Mouse (Mus musculus): Measurements from ENCODE around the gene Zfp184. TPM values are rescaled to one million over a fixed set of nuclear protein-coding genes. Genes with fewer than 3 reads are reported as not detected.

Zfp184 gene
- polyA plus RNA-seq, 1 experiment from 2014 or later = 9.1 TPM

- 35% methylated on average over 6 of the region's 6 CpGs for WGBS
- DNase-seq (ENCODE audit: low spot score) = peak; percentile 50
- peak overlapping the region; percentile 46 for H3K4me3 ChIP-seq
- no peaks in the 10 kb centered on the region for H3K27me3 ChIP-seq (ENCODE audit: insufficient read depth, poor library complexity, severe bottlenecking)
- no peaks in the 10 kb centered on the region for H3K36me3 ChIP-seq
- H3K4me1 ChIP-seq = 0 out of 2 replicates have a peak, but pooled peaks cover 3% of the 10 kb centered on the region
- no peak overlapping the region for H3K27ac ChIP-seq
- H3K9me3 ChIP-seq = no peaks in the 10 kb centered on the region
Measured at GRCm38 (mm10) chr13:21931740-21932139, 13.2 kb upstream of the Zfp184 start.

- DNase-seq (ENCODE audit: low spot score) = peak; percentile 84
- H3K36me3 ChIP-seq = no peaks in the 10 kb centered on the region
- 0 out of 2 replicates have a peak, but pooled peaks cover 3% of the 10 kb centered on the region for H3K4me1 ChIP-seq
- H3K27ac ChIP-seq = peak overlapping the region; percentile 72
- WGBS = 4% methylated on average over 28 of the region's 28 CpGs
- no peaks in the 10 kb centered on the region for H3K9me3 ChIP-seq
- H3K27me3 ChIP-seq (ENCODE audit: insufficient read depth, poor library complexity, severe bottlenecking) = no peaks in the 10 kb centered on the region
- peak overlapping the region; percentile 58 for H3K4me3 ChIP-seq
Measured at GRCm38 (mm10) chr13:21933626-21934548, 11.0 kb upstream of the Zfp184 start.

- no peaks in the 10 kb centered on the region for H3K27me3 ChIP-seq (ENCODE audit: insufficient read depth, poor library complexity, severe bottlenecking)
- WGBS = 11% methylated on average over 17 of the region's 17 CpGs
- H3K4me3 ChIP-seq = peak overlapping the region; percentile 62
- no peaks in the 10 kb centered on the region for H3K36me3 ChIP-seq
- H3K27ac ChIP-seq = 0 out of 2 replicates have a peak overlapping the region, but pooled peaks have one; percentile 45
- DNase-seq (ENCODE audit: low spot score) = peak; percentile 84
- 0 out of 2 replicates have a peak, but pooled peaks cover 3% of the 10 kb centered on the region for H3K4me1 ChIP-seq
- H3K9me3 ChIP-seq = no peaks in the 10 kb centered on the region
Measured at GRCm38 (mm10) chr13:21934982-21935791, 9.7 kb upstream of the Zfp184 start.

GRCm38 (mm10) chr13:21935833-21936232, 9.1 kb upstream of the Zfp184 start:
- H3K4me3 ChIP-seq = peak overlapping the region; percentile 62
- H3K4me1 ChIP-seq = 0 out of 2 replicates have a peak, but pooled peaks cover 3% of the 10 kb centered on the region
- peak; percentile 81 for DNase-seq (ENCODE audit: low spot score)
- no peaks in the 10 kb centered on the region for H3K9me3 ChIP-seq
- under 1% methylated on average over 7 of the region's 7 CpGs for WGBS
- peak overlapping the region; percentile 45; the same call in 1 of the 2 replicates for H3K27ac ChIP-seq
- H3K36me3 ChIP-seq = no peaks in the 10 kb centered on the region
- H3K27me3 ChIP-seq (ENCODE audit: insufficient read depth, poor library complexity, severe bottlenecking) = no peaks in the 10 kb centered on the region

- WGBS = under 1% methylated on average over 17 of the region's 17 CpGs
- Histone ChIP-seq H3K27ac (peak overlapping the region; percentile 72; the same call in 1 of the 2 replicates), H3K9me3 (no peaks in the 10 kb centered on the region), H3K4me3 (peak overlapping the region; percentile 62), H3K27me3 (ENCODE audit: insufficient read depth, poor library complexity, severe bottlenecking) (no peaks in the 10 kb centered on the region), H3K4me1 (0 out of 2 replicates have a peak, but pooled peaks cover 3% of the 10 kb centered on the region), H3K36me3 (no peaks in the 10 kb centered on the region)
- peak; percentile 95 for DNase-seq (ENCODE audit: low spot score)
Measured at GRCm38 (mm10) chr13:21936968-21937367, 7.9 kb upstream of the Zfp184 start.

GRCm38 (mm10) chr13:21940213-21940612, 4.7 kb upstream of the Zfp184 start:
- WGBS = under 1% methylated on average over 19 of the region's 19 CpGs
- H3K27ac ChIP-seq = peak overlapping the region; percentile 64; the same call in 1 of the 2 replicates
- H3K27me3 ChIP-seq (ENCODE audit: insufficient read depth, poor library complexity, severe bottlenecking) = no peaks in the 10 kb centered on the region

GRCm38 (mm10) chr13:21940811-21941321, 4.0 kb upstream of the Zfp184 start:
- Histone ChIP-seq H3K27ac (0 out of 2 replicates have a peak overlapping the region, but pooled peaks have one; percentile 64), H3K4me3 (peak overlapping the region; percentile 62), H3K9me3 (no peaks in the 10 kb centered on the region), H3K36me3 (no peaks in the 10 kb centered on the region), H3K27me3 (ENCODE audit: insufficient read depth, poor library complexity, severe bottlenecking) (no peaks in the 10 kb centered on the region), H3K4me1 (0 out of 2 replicates have a peak, but pooled peaks cover 3% of the 10 kb centered on the region)
- WGBS = under 1% methylated on average over 16 of the region's 16 CpGs
- DNase-seq (ENCODE audit: low spot score) = peak; percentile 81

More at GRCm38 (mm10) chr13:21940213-21940612, 4.7 kb upstream of the Zfp184 start:
- Histone ChIP-seq H3K9me3 (no peaks in the 10 kb centered on the region), H3K36me3 (no peaks in the 10 kb centered on the region), H3K4me3 (peak overlapping the region; percentile 62), H3K4me1 (no peaks in the 10 kb centered on the region)
- peak; percentile 94 for DNase-seq (ENCODE audit: low spot score)

GRCm38 (mm10) chr13:21943644-21944043, 1.2 kb upstream of the Zfp184 start:
- H3K36me3 ChIP-seq = peaks cover 8% of the 10 kb centered on the region; the same call in 1 of the 2 replicates
- no peak overlapping the region for H3K4me3 ChIP-seq
- H3K4me1 ChIP-seq = 0 out of 2 replicates have a peak, but pooled peaks cover 3% of the 10 kb centered on the region
- H3K9me3 ChIP-seq = no peaks in the 10 kb centered on the region
- 74% methylated on average over 1 of the region's 1 CpGs for WGBS
- no peak overlapping the region for H3K27ac ChIP-seq
- peak; percentile 1 for DNase-seq (ENCODE audit: low spot score)
- no peaks in the 10 kb centered on the region for H3K27me3 ChIP-seq (ENCODE audit: insufficient read depth, poor library complexity, severe bottlenecking)

- Histone ChIP-seq H3K27me3 (ENCODE audit: insufficient read depth, poor library complexity, severe bottlenecking) (no peaks in the 10 kb centered on the region), H3K9me3 (no peaks in the 10 kb centered on the region), H3K4me3 (peak overlapping the region; percentile 78), H3K4me1 (0 out of 2 replicates have a peak, but pooled peaks cover 3% of the 10 kb centered on the region), H3K36me3 (peaks cover 13% of the 10 kb centered on the region), H3K27ac (peak overlapping the region; percentile 91)
- 3% methylated on average over 7 of the region's 7 CpGs for WGBS
- no peak for DNase-seq (ENCODE audit: low spot score)
Measured at GRCm38 (mm10) chr13:21944592-21944925, 335 bp upstream of the Zfp184 start.

- WGBS = 60% methylated on average over 1 of the region's 1 CpGs
- Histone ChIP-seq H3K4me3 (no peak overlapping the region), H3K4me1 (0 out of 2 replicates have a peak, but pooled peaks cover 3% of the 10 kb centered on the region), H3K27me3 (ENCODE audit: insufficient read depth, poor library complexity, severe bottlenecking) (no peaks in the 10 kb centered on the region), H3K27ac (no peak overlapping the region), H3K36me3 (no peaks in the 10 kb centered on the region), H3K9me3 (no peaks in the 10 kb centered on the region)
- DNase-seq (ENCODE audit: low spot score) = peak; percentile 24
Measured at GRCm38 (mm10) chr13:21969269-21969668, 24.4 kb downstream of the Zfp184 start.

GRCm38 (mm10) chr13:21969816-21970215, 24.9 kb downstream of the Zfp184 start:
- Histone ChIP-seq H3K36me3 (no peaks in the 10 kb centered on the region), H3K27me3 (ENCODE audit: insufficient read depth, poor library complexity, severe bottlenecking) (no peaks in the 10 kb centered on the region)

GRCm38 (mm10) chr13:21971641-21972040, 26.7 kb downstream of the Zfp184 start:
- H3K4me3 ChIP-seq = no peak overlapping the region
- no peaks in the 10 kb centered on the region for H3K27me3 ChIP-seq (ENCODE audit: insufficient read depth, poor library complexity, severe bottlenecking)
- H3K4me1 ChIP-seq = 0 out of 2 replicates have a peak, but pooled peaks cover 3% of the 10 kb centered on the region
- H3K27ac ChIP-seq = no peak overlapping the region
- WGBS = 25% methylated on average over 3 of the region's 3 CpGs
- no peaks in the 10 kb centered on the region for H3K9me3 ChIP-seq
- DNase-seq (ENCODE audit: low spot score) = peak; percentile 9
- no peaks in the 10 kb centered on the region for H3K36me3 ChIP-seq

More at GRCm38 (mm10) chr13:21969816-21970215, 24.9 kb downstream of the Zfp184 start:
- Histone ChIP-seq H3K4me3 (no peak overlapping the region), H3K27ac (no peak overlapping the region), H3K9me3 (no peaks in the 10 kb centered on the region), H3K4me1 (0 out of 2 replicates have a peak, but pooled peaks cover 3% of the 10 kb centered on the region)
- WGBS = 26% methylated on average over 2 of the region's 2 CpGs
- DNase-seq (ENCODE audit: low spot score) = peak; percentile 16
